Mouse (Mus musculus) left cerebral cortex, adult 8-10 months (tissue): ENCODE results near the gene Tulp1. TPM values are rescaled to one million over a fixed set of nuclear protein-coding genes. Genes with fewer than 3 reads are reported as not detected.
"Not testable (repeated sequence)": the region's sequence is repeated elsewhere in the genome, so short reads cannot be mapped to it uniquely, and the experiment has no call there.

Source experiments
- DNase-seq, 2 experiments: peaks; one replicate each; pipeline ENCODE4 v3.0.0; 2022; ENCODE audit warnings: low spot score in 2 of 2
- total RNA-seq, 4 experiments: library from RNA; stranded (reverse); gene quantifications; 2 replicates each; pipeline ENCODE4 v1.2.4; 2022

The Tulp1 gene
- total RNA-seq, result under 1 TPM in 1 of 4 experiments, not detected in 3; 0.27 TPM

DNA sequence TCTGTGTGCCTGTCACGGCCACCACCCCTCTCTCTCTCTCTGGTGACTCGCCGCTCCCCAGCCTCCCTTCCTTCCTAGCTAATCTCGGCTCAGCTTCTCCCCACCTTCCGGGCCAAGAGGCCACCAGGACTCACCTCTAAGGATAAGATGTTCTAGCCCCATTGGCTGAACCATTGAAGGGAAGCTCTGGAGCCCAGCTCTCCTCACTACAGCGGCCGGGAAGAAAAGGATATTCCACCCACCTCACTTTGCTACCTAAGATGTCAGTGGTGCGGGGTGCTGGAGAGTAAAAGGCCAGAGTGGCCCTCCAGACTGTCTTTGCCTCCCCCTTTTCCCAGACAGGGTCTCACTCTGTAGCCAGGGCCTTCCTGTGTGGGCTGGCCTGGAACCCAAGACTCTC lies at the start of gene Tulp1:
TSS of gene Tulp1 (minus strand) at position 101 of the 400 bp plus-strand sequence.
- no peak for DNase-seq

DNA sequence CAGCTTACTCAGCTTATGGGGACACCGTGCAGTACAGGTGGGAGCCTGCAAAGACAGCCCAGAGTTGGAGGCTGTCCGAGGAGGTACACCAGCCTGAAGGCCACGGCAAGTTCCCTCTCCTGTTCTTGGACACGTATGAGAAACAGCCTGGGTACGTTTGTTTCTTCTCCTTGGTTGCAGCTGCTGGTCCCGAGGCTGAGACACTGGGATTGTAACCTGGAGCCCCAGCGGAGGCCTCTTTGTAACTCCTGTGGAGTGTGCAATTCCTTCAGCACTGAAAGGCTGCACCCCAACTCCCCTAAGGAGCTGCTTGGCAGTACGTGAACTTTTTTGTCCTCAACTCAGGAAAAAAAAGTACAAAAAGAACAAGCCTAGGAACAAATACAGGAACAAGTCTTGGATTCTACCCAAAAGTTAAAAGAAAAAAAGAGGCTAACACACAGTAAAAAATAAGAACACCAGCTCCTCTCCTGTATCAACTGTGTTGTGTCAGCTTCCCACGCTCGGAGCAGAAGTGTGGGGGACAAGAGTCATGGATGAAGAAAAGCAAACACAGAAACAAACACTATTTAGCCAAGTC lies 46.4 kb upstream of the Tulp1 start:
- no peak for DNase-seq

DNA sequence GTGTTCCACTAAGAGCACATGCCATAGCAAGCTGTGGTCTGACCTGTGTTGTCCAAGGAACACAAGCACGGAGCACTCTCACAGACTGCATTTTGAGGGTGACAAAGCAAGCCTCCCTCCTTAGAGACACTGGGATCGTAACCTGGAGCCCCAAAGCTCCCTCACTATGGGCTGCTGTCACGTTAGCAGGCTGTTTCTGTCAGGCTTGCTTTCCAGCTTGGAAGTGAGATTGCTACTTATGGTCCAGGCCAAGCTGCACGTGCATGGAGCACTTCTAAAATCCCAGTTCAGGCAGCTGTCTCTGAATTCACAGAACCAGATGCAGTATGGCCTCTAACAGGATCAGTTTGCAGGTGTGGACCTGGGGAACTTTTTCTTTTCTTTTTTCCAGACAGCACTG lies 45.7 kb upstream of the Tulp1 start:
- no peak for DNase-seq

DNA sequence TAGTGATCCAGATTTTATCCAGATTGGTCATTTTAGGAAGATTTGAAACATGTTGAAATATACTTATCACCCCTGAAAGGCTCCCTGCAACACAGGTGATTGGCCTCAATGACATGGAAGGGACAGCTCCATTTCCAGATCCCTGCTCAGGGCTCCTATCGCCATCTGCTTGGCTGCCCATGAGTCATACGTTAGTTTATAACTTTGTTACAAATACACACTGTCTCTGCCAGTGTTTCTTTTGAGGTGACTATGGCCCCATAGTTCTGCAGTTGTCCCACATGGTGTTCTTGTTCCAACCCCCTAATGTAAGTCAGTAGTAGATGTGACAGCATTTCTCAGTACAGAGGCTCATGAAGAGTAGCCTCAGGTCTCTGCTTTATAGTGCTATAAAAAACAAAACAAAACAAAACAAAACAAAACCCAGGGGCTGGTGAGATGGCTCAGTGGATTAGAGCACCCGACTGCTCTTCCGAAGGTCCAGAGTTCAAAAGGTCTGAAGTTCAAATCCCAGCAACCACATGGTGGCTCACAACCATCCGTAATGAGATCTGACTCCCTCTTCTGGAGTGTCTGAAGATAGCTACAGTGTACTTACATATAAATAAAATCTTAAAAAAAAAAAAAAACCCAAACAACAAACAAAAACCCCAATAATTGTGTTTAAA lies 43.4 kb upstream of the Tulp1 start:
- DNase-seq, result no peak

DNA sequence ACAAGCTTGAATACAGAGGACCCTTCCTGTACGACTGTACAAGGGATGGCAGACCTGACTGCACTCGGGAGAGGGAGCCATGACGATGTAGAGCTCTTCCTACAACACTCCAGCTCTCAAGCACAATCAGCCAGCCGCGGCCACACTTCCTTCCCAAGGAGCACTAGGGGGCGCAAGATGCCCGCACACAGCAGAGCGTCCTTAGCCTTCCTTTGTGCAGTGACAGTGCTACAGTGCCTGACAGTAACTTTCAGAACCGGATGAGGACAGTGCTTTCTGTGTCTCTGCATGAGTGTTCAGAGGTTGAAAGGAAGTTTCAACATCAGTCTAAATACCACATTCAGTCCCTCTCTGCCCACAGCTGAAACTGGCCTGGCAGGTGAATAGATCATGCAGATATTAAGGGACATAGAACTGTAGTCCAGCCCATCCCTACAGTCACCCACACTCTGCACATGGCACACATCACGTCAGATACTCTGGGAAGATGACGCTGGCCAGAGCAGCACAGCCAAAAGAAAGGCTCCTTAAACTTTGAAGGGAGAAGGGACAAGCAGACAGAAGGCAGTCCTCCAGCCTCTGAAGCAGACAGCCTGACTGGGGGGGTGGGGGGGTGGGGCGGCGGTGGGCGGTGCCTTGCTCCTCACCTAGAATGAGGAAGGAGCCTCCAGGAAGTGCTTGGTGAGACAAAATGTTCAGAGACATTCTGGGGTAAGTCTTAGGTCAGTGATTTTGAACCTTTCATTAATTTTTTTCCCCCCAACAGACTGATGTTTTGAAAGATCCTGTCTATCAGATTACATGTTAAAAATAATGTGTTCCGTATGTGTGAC lies 42.6 kb upstream of the Tulp1 start:
- peak; percentile 63 to 68 for DNase-seq

DNA sequence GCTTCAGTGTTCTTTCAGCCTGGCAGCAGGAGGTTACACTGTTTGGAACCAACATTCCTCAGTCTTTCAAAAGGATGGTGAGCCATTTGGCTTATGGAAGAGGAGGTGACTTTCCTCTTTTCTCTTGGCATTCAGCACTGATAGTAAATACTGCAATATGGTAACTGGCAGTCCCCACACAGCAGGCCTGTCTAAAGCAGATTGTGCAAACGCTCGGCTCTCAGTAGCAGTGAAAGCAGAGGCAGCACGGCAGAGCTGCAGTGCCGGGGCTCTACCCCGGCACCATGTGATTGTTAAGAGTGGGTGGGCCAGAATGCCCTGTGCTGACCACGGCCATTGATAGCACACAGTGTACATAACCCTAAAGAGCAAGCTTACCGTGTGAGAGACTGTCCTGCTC lies 41.4 kb upstream of the Tulp1 start:
- DNase-seq, result no peak

DNA sequence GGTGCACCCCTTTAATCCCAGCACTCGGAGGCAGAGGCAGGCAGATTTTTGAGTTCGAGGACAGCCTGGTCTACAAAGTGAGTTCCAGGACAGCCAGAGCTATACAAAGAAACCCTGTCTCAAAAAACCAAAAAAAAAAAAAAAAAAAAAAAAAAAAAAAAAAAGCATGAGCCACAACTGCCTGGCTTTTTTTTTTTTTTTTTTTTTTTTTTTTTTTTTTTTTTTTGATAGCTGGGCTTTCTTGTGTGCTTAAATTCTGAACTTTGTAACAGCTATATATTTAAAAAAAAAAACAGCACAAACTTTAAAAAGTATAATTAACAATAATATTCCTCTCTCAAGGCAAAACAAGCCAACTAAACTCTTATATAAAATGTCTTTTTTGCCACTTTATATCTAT lies 39.7 kb upstream of the Tulp1 start:
- DNase-seq, result not testable (repeated sequence)

DNA sequence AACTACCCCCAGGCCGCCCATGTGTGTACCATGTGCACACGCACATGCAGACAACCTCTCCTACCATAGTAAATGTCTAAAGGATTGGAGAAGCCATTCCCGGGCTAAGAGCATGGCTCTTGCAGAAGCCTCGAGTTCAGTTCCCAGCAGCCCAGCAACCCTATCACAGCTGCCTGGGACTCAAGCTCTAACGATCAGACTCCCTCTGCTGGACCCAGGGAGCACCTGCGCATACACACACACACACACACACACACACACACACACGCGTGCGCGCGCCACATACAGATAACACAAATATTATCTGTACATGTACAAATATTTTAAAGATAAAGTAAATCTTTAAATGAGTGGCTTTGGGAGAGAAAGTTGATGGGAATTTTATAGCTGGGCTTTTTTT lies 39.3 kb upstream of the Tulp1 start:
- no peak for DNase-seq

DNA sequence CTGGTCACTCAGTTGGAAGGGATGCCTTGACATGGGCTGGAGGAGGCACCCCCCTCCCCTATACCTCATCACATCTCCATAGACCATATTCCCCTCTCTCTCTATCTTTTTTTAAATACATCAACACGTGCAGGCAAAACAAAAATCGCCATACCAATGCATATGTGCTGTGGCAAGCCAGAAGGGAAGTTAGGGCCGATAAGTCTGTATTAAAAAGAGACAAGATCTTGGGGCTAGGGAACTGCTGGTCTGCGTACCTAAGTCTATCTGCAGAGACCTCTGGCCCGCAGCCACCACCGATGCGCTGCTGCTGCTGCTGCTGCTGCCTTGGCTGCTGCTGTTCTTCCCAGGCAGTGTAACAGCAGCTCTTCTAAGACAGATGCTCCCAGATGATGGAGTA lies 30.0 kb upstream of the Tulp1 start:
- DNase-seq, result no peak

DNA sequence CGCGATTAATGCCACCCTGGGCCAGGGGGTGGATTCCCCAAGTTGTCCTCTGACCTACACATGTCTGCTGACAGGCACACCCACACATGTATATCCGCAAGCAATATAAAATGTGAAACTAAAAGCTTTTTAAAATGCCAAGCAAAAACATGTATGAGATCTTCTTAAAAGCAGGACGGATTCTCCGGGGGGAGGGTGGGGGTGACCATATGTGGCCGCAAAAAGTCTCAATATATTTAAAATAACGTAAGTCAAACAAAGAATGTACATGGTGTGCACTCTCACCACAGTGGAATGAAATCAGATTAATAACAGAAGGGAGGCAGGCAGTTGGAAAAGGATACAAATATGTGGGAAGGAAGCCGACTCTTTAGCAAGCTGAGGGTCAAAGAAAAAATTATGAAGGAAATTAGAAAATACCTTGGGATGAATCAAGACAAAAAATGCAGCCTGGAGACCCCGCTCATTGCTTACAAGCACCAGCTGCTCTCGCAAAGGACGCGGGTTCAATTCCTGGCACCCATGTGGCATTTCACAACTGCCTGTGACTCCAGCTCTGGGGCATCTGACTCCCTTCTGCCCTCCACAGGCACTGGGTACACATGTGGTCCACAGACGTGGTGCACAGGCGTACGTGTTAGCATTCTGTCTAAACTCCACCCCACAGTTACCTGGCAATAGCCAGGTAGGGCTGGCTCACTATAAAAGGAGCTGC lies 29.2 kb upstream of the Tulp1 start:
- DNase-seq, result no peak

DNA sequence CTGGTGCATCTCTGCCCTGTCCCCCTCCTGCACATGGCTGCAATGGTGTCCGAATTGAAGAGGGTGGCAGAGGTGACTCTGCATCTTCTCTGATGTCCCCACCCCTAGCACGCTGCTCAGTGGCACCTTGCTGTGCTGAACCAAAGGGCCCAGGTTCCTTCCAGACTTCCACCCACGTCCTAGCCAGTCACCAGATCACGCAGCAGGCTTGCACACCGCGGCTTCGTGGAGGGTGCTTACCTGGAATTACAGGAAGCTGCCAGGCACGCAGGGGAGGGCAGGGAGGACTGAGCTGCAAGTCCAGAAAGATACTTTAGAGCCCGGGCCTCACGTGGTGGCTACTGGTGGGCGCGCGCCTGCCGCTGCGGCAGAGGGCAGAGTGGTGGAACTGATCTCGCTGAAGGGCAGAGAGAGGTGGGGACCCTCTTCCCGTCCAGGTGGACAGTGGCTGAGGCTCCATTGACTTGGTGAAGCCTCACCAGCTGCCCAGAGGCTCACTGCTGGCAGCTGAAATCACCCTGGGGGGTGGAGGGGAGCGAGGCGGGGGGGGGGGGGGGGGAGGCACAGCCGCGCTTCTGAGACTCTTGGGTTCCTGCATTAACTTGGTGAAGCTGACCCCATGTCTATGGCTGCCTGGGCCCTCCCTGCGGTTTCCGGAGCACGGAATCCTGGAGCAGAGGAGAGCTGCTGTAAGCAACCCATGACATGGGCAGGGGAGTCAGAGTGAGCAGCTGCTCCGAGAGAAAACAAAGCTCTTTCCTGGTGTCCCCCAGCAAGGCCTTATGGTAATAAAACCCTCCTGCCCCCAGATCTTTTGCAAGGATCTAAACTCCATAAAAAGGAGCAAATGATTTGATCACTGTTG lies 26.8 kb upstream of the Tulp1 start:
- DNase-seq, result no peak

DNA sequence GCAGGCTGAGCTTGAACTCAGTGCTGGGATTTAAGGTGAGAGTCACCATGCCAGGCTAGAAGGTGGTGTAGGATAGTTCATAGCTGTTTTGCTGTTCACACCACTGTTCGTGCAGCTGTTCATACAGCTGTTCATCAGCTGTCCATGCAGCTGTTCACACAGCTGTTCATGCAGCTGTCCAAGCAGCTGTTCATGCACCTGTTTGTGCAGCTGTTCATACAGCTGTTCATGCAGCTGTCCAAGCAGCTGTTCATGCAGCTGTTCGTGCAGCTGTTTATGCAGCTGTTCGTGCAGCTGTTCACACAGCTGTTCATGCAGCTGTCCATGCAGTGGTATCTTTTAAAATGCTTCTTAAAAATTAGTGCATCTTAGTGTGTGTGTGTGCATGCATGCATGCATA lies 23.5 kb upstream of the Tulp1 start:
- no peak for DNase-seq

DNA sequence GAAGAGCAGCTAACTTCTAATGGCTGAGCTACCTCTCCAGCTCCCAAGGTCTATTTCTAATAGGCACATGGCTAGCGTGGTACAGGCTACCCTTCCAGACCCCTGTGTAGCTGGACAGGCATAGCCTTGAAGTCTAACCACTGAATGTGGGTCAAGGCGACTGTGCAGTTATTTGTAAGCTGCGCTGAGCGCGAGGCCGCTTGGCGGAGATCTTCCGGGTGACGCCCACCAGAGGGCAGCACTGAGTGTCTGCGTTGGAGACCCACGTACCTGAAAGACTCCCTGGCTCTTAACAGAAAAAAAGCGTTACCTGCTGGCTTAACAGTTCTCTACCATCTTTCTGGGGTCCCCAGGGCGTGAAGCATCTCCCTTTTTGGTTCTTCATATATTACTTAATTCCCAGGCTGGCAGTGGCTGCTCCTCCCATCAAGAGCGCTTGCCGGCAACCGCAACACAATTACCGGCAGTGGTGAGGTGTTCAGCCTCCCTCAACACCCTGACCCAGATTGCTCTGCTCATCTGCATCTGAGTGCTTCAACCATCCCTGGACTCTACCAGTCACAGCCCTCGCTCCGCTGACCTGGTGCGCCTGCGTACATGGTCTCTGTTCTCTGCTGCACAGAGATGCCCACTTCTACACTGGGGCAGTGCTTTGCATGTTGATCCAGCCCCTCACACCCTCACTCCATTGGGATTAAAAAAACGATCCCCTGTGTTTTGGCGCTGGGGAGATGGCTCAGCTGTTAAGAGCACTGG lies 21.3 kb upstream of the Tulp1 start:
- peak; percentile 56 to 85 for DNase-seq

DNA sequence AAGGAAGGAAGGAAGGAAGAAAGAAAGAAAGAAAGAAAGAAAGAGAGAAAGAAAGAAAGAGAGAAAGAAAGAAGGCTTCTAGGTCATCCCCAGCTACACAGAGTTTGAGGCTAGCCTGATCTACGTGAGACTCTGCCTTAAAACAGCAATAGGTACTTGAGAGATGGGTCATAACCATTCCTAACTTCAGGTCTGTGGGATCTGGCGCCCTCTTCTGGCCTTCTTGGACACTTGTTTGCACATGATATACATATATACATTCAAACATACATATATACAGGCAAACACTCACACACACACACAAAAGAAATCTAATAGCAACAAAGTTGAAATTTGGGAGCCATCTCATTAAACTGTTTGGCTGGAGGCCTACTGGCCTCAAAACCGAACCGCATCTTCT lies 19.3 kb upstream of the Tulp1 start:
- DNase-seq, result no peak

DNA sequence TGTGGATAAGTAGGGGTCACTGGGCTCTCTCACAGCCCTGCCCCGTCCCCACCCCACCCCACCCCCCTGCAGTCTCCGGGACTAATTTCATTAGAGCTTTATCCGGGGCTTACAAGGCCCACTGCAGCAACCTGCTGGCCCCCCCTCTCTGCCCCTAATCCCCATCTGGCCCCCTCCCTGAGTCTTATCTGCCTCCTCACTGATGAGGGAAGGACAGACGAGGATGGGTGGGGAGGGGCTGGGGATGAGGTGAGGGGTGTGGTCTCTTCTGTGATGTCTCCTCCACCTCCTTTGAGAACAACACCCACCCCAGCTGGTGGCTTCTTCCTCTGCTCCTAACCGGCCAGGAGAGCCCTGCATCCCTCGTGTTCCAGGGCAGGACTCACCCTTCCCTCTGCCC lies 15.2 kb upstream of the Tulp1 start:
- no peak for DNase-seq

DNA sequence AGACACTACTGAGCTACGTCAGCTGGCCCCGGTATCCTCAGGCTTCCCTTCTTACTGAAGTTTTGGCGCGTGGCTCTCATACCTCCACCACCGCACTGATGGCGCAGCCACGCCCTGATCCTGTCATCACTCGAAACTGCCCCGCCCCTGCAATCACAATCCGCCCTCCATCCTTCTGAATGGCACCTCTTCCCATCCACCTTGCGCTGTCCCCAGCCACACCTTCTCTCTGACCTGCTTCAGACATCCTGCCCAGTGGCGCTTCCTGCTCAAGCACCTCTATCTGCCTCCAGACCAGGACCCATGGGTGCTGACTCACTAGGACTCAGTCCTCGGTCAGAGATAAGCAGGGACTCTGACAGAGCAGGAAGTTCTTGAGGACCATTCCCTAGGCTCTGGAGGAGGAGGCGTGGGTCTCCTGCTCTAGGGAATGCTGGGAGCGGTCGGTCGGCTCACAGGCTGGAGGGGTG lies 10.6 kb upstream of the Tulp1 start:
- DNase-seq, result no peak

DNA sequence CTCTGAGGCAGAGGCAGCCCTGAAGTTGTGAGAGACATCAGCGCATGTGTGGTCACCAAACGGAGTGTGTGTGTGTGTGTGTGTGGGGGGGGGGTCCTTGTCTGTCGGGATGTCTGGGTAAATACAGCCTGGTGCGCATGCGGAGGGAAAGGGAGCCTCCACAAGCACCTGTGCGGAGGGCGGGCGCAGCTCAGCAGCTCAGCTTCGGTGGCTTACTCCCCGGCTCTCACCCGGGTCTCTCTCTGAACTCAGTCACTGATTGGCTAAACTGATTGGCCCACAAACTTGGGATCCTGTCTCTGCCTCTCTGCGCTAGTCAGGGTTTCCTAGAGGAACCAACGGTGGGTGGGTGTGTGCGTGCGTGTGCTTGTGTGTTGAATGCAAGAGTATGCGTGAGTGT lies 9.5 kb upstream of the Tulp1 start:
- no peak for DNase-seq

DNA sequence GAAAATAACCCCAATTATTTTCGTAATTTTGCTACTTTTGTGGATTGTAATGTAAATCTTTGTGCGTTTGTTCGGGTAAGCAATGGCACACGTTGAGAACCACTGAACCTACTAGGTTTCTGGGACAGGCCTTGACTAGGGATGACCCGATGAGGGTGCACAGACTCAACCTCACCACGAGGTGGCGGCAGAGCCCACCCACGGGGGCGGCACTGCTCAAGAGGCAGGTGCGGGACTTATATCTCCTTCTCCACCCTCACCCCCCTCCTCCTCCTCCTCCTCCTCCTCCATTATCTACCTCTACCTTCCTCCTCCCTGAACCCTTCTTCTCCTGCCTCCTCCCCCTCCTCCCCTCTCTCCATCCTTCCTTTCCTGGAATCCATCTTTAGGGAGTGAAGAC lies 8.8 kb upstream of the Tulp1 start:
- no peak for DNase-seq

DNA sequence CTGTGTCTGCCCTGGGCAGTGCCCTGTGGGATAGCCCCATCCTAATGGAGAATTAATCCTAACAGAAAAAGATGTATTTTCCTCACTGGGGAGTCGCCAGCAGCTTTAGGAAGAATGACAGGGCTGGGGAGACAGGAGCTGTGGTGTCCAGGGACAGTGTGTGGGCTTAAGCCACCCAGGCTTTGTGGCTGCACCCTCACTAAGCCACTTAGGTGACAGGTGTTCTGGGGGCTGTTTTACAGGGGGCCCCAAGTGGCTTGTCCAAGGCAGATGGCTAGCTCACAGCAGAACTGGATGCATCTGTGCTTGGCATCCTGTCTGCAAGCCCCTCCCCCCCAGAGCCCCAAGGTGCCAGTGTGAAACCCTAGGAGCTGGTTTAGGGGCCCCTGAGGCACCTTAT lies 6.9 kb upstream of the Tulp1 start:
- no peak for DNase-seq

DNA sequence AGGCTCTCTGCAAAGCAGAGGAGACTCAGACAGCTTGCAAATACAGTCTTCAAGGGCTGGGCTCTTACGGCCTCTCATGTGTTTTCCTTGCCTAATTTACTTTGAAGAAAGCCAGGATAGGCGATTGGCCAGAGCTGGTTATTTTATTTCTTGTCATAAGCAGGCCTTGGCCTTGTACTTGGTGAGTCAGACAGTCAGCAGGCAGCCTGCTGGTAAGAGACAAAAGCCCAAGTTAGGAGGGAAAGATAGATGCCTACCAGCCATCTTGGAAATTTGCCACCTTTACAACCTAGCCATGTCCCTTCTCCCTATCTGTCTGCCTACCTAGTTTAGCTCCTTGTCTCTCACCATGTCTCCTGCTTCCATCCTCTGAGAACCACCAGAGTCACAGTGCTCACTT lies 6.3 kb upstream of the Tulp1 start:
- no peak for DNase-seq
